Mouse (Mus musculus) forebrain, embryonic 14.5 days (tissue): ENCODE results near the gene Tmem136. TPM values are rescaled to one million over a fixed set of nuclear protein-coding genes. Genes with fewer than 3 reads are reported as not detected.

Experiments
- ATAC-seq: fragments of 200-750 bp; cut with Nextera tagmentation; 2 replicates; pipeline ENCODE4 v1.8.0; 2017; ENCODE audit warnings: mild to moderate bottlenecking, moderate library complexity
- DNase-seq: peaks from one replicate; pipeline ENCODE4 v3.0.0-alpha.2; 2015; ENCODE audit warnings: low spot score
- H3K27ac ChIP-seq: fragments of 300-500 bp; sonication (generic); 2 replicates; pipeline ENCODE4 v1.5.1; 2014; ENCODE audit warnings: low read depth, mild to moderate bottlenecking, control low read depth, low read length, moderate library complexity
- H3K27me3 ChIP-seq: fragments of 300-500 bp; sonication (generic); replicated peaks from 2 replicates; pipeline ENCODE4 v1.6.1; 2014; ENCODE audit warnings: low read length, control low read depth, mixed read lengths; ENCODE audit not compliant: control insufficient read depth, insufficient read depth
- H3K36me3 ChIP-seq: fragments of 300-500 bp; sonication (generic); 2 replicates; pipeline ENCODE4 v1.6.1; 2014; ENCODE audit warnings: low read length, control low read depth; ENCODE audit not compliant: control insufficient read depth, insufficient read depth
- H3K4me1 ChIP-seq: fragments of 300-500 bp; sonication (generic); 2 replicates; pipeline ENCODE4 v1.6.1; 2014; ENCODE audit warnings: antibody characterized with exemption, low read length, control low read depth; ENCODE audit not compliant: control insufficient read depth, insufficient read depth
- H3K4me2 ChIP-seq: fragments of 300-500 bp; sonication (generic); 2 replicates; pipeline ENCODE4 v1.6.1; 2014; ENCODE audit warnings: mild to moderate bottlenecking, control low read depth, low read length
- H3K4me3 ChIP-seq: fragments of 300-500 bp; sonication (generic); 2 replicates; pipeline ENCODE4 v1.5.1; 2014; ENCODE audit warnings: low read depth, low read length, control low read depth
- H3K9ac ChIP-seq: fragments of 300-500 bp; sonication (generic); 2 replicates; pipeline ENCODE4 v1.6.1; 2014; ENCODE audit warnings: mild to moderate bottlenecking, low read length, control low read depth, moderate library complexity
- H3K9me3 ChIP-seq: fragments of 300-500 bp; sonication (generic); replicated peaks from 2 replicates; pipeline ENCODE4 v1.6.1; 2016; ENCODE audit warnings: low read length, control low read depth, mixed read lengths; ENCODE audit not compliant: control insufficient read depth
- WGBS: fragments of 180-500 bp; shearing (Covaris S2); extraction: QIAGEN DNeasy Blood & Tissue Kit; methylation state at CpG from one replicate; pipeline ENCODE4 v1.1.7; 2014; 5-methylcytosine and 5-hydroxymethylcytosine counted together
- polyA plus RNA-seq: library from polyadenylated mRNA; unstranded; fragments of >200 nt; fragmentation: Nextera tagmentation; extraction: Ambion mirVana; gene quantifications from 2 replicates; pipeline ENCODE4 v1.2.1, GENCODE M21; 2014

Gene Tmem136
- polyA plus RNA-seq, 1 experiment from 2014 or later: 9.2 TPM

DNA sequence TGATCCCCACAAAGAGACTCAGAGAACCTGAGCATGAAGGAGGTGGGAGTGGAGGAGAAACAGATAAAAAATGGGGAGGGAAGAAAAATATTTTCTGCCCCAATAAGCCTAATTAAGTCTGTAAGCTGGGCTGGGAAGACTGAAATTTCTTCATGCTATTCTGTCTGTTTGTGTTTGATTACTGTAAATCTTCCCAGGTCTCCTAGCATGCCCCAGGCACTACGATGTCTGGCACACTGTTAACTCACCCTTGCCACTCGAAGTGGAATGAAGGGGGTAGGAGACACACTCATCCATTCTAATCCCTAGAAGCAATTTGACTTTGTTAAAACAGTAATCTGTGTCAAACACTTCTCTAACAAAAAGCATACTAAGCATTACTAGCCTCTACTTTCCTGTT, 44.6 kb downstream of the Tmem136 start:
- Histone ChIP-seq H3K9me3 (no peaks in the 10 kb centered on the region), H3K27me3 (no peaks in the 10 kb centered on the region), H3K4me1 (peaks cover 17% of the 10 kb centered on the region), H3K27ac (peak overlapping the region; percentile 58; the same call in 1 of the 2 replicates), H3K4me3 (no peak overlapping the region), H3K36me3 (no peaks in the 10 kb centered on the region), H3K9ac (peak overlapping the region; percentile 6; the same call in 1 of the 2 replicates), H3K4me2 (no peak overlapping the region)
- ATAC-seq: no peak
- DNase-seq: peak; percentile 16
- 12% methylated on average over 2 of the region's 2 CpGs for WGBS

DNA sequence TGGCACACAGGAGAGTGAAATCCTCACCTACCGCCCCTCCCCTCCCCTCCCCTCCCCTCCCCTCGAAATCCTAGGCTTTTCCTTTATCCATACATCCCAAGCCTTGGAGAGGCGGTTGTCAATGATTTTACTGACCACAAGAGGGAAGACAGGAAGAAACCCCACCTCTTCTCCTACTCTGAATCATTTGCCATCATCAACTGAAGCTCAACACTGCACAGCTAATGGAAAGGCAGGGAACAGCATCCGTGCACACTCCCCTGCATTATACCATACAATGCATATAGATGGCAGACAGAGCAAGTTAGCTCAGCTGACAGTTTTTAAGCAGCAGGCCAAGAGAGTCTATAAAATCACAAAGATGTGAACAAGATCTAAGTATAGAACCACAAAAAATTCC, 45.2 kb downstream of the Tmem136 start:
- Histone ChIP-seq H3K9ac (peak overlapping the region; percentile 60), H3K4me2 (no peak overlapping the region), H3K36me3 (no peaks in the 10 kb centered on the region), H3K27me3 (no peaks in the 10 kb centered on the region), H3K4me3 (peak overlapping the region; percentile 35), H3K4me1 (peaks cover 20% of the 10 kb centered on the region), H3K27ac (peak overlapping the region; percentile 58; the same call in 1 of the 2 replicates), H3K9me3 (no peaks in the 10 kb centered on the region)
- 15% methylated on average over 4 of the region's 4 CpGs for WGBS
- ATAC-seq (peak; percentile 94), DNase-seq (peak; percentile 83)

DNA sequence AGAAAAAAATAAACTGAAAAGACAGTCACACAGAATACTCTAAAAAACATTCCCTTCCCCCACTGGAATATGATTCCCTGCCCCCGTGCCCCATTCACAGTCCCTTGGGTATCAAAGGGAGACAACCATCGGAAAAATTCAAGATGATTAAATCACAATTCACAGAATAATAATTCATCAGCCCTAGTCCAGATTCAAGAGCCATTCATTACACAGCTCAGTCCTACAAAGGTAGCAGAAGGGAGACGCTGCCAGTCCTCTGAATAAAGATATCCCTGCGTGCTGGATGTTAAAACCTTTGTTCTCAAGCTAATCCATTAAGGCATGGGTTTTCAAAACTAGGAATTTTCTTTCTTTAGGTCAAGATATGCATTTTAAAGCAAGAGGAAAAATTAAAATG, 45.8 kb downstream of the Tmem136 start:
- ATAC-seq (peak; percentile 47), DNase-seq (peak; percentile 39)
- Histone ChIP-seq H3K4me1 (peaks cover 20% of the 10 kb centered on the region), H3K36me3 (no peaks in the 10 kb centered on the region), H3K4me2 (peak overlapping the region; percentile 36), H3K27ac (peak overlapping the region; percentile 61), H3K9me3 (no peaks in the 10 kb centered on the region), H3K9ac (peak overlapping the region; percentile 60), H3K27me3 (no peaks in the 10 kb centered on the region), H3K4me3 (peak overlapping the region; percentile 35)
- WGBS: 23% methylated on average over 4 of the region's 4 CpGs

DNA sequence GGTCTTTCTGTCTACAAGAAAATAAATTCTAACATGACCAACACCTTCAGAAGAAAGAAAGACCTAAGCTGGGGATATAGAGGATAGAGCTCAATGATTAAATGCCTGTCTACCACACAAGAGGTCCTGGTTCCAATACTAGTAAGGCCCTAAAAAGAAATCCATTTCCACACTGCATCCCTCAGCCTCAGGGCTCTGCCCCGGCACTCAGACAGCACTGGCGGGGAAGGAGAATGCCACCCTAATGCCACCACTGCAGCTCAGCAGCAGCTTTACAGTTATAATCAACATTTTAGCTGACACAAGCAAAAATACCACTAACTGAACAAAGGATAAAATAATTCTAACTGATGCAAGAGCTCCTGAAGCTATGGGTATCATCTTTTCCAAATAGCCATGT, 46.2 kb downstream of the Tmem136 start:
- Histone ChIP-seq H3K27ac (peak overlapping the region; percentile 61), H3K9ac (peak overlapping the region; percentile 60), H3K4me3 (peak overlapping the region; percentile 35), H3K4me1 (peaks cover 20% of the 10 kb centered on the region), H3K36me3 (no peaks in the 10 kb centered on the region), H3K9me3 (no peaks in the 10 kb centered on the region), H3K27me3 (no peaks in the 10 kb centered on the region), H3K4me2 (peak overlapping the region; percentile 36)
- WGBS: 42% methylated on average over 2 of the region's 2 CpGs
- DNase-seq: peak; percentile 42
- no peak; the same call in 1 of the 2 replicates for ATAC-seq

DNA sequence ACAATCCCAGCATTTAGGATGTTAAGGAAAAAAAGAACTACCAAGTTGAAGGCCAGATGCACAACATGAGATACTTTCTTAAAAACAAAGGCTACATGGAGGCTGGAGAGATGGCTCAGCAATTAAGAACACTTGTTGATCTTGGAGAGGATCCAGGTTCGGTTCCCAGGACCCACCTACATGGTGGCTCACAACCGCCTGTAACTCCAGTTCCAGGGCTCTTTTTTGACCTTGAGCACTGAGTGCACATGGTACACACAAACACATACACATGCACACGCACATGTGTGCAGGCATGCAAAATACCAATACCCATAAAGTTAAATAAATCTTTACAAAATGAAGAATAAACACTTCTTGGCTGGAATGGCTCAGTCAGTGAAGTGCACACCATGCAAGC, 48.5 kb downstream of the Tmem136 start:
- Histone ChIP-seq H3K27ac (no peak overlapping the region), H3K4me2 (peak overlapping the region; percentile 32; the same call in 1 of the 2 replicates)
- no peak for ATAC-seq

DNA sequence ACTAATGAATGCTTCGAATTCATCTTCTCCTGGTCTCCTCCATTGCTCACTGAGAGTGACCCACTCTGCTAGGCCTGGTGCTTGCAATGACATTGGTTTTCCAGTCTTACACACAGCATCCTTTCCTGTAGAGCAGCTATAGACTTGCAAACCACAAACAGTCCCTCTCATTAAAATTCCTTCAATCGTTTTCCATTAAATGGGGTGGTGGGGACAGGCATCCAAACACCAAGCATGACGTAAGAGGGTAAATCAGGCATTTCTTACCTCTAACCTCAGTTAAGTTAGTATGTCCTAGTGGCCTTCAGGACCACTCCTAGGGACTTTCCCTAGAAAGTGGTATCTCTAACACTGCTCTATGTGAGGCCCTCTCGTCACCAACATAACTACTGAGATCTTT, 51.1 kb downstream of the Tmem136 start:
- Histone ChIP-seq H3K27ac (no peak overlapping the region), H3K27me3 (no peaks in the 10 kb centered on the region), H3K4me1 (peaks cover 14% of the 10 kb centered on the region), H3K36me3 (no peaks in the 10 kb centered on the region), H3K4me2 (no peak overlapping the region), H3K4me3 (no peak overlapping the region), H3K9me3 (no peaks in the 10 kb centered on the region), H3K9ac (no peak overlapping the region)
- WGBS: 77% methylated on average over 4 of the region's 4 CpGs
- DNase-seq (no peak), ATAC-seq (no peak)

More for the DNA sequence above, 48.5 kb downstream of the Tmem136 start:
- Histone ChIP-seq H3K9ac (no peak overlapping the region), H3K4me3 (no peak overlapping the region), H3K36me3 (no peaks in the 10 kb centered on the region), H3K4me1 (peaks cover 20% of the 10 kb centered on the region), H3K27me3 (no peaks in the 10 kb centered on the region), H3K9me3 (no peaks in the 10 kb centered on the region)
- 83% methylated on average over 3 of the region's 3 CpGs for WGBS
- no peak for DNase-seq

DNA sequence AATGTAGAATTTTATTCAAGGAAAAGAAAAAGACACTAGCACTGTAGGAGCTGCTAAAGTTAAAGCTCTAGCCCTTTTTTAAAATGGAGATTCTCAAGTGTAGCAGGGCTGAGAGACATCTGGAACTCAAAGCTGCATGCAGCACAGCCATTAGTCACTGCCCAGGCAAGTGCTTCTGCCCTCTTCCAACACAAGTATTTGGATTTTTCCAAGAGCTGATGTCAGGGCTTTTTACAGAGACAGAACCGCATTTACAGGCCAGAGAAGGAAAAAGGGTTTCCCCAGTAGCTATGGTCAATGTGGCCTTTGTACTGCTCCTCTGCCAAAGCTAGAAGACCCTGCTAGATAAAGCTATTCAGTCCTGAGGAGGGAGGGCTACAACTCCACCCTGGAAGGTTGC, 54.8 kb downstream of the Tmem136 start:
- Histone ChIP-seq H3K4me1 (peaks cover 3% of the 10 kb centered on the region; the same call in 1 of the 2 replicates), H3K27me3 (no peaks in the 10 kb centered on the region), H3K9ac (no peak overlapping the region), H3K27ac (no peak overlapping the region), H3K9me3 (no peaks in the 10 kb centered on the region), H3K4me3 (no peak overlapping the region), H3K4me2 (no peak overlapping the region), H3K36me3 (no peaks in the 10 kb centered on the region)
- 74% methylated on average over 1 of the region's 1 CpGs for WGBS
- ATAC-seq: no peak
- DNase-seq: no peak

Other genes with a start within 250 kb of the Tmem136 start
- 1.4 and 1.9 TPM in 2 replicates for gene Grik4, start 172.1 kb downstream of the Tmem136 start, polyA plus RNA-seq
- 14.2 and 24.7 TPM in 2 replicates for gene Arhgef12, start 9.3 kb downstream of the Tmem136 start, polyA plus RNA-seq
- not detected in 2 replicates for gene Pou2f3, start 93.8 kb upstream of the Tmem136 start, polyA plus RNA-seq
- 7.0 and 10.3 TPM in 2 replicates for gene Oaf, start 123.3 kb upstream of the Tmem136 start, polyA plus RNA-seq
- gene Trim29, start 194.3 kb upstream of the Tmem136 start, polyA plus RNA-seq: not detected in 2 replicates